Mouse (Mus musculus) kidney, postnatal 4 days (tissue): ENCODE results near the gene Rfx2.

ENCODE experiments used
- DNase-seq, 2 experiments: peaks; one replicate each; pipeline ENCODE4 v3.0.0; 2021; ENCODE audit warnings: mixed read lengths in 2 of 2

Gene Rfx2

GRCm38 (mm10) chr17:56751404-56752072, 79.3 kb downstream of the Rfx2 start:
- DNase-seq: peak; percentile 70 to 85

- DNase-seq: no peak
These were observed 86.6 kb downstream of the Rfx2 start for GRCm38 (mm10) chr17:56744173-56744572.

GRCm38 (mm10) chr17:56740788-56741160, 90.0 kb downstream of the Rfx2 start:
- no peak for DNase-seq

GRCm38 (mm10) chr17:56740118-56740787, 90.6 kb downstream of the Rfx2 start:
- no peak for DNase-seq

- DNase-seq: no peak
These were observed 92.6 kb downstream of the Rfx2 start for GRCm38 (mm10) chr17:56738221-56738620.

GRCm38 (mm10) chr17:56736534-56736933, 94.3 kb downstream of the Rfx2 start:
- peak in 1 of 2 experiments; percentile 37 for DNase-seq

GRCm38 (mm10) chr17:56729656-56730055, 101.2 kb downstream of the Rfx2 start:
- DNase-seq: no peak

- no peak for DNase-seq
These were observed 101.7 kb downstream of the Rfx2 start for GRCm38 (mm10) chr17:56729151-56729550.

- DNase-seq: peak; percentile 41 to 61
These were observed 102.7 kb downstream of the Rfx2 start for GRCm38 (mm10) chr17:56728117-56728516.

- peak; percentile 58 to 66 for DNase-seq
These were observed 103.2 kb downstream of the Rfx2 start for GRCm38 (mm10) chr17:56727659-56728058.

- peak in 1 of 2 experiments; percentile 39 for DNase-seq
These were observed 103.7 kb downstream of the Rfx2 start for GRCm38 (mm10) chr17:56727029-56727649.
